Mouse (Mus musculus) megakaryocyte, adult 5-6 weeks (primary cell): Measurements from ENCODE around the gene Hnrnpu. TPM values are rescaled to one million over a fixed set of nuclear protein-coding genes. Genes with fewer than 3 reads are reported as not detected.
"Not testable (repeated sequence)": the region's sequence is repeated elsewhere in the genome, so short reads cannot be mapped to it uniquely, and the experiment has no call there.

Experiments
- ATAC-seq: 2 replicates; pipeline ENCODE4 v1.8.0; 2016; ENCODE audit warnings: mild to moderate bottlenecking, inconsistent platforms; ENCODE audit not compliant: poor library complexity, severe bottlenecking
- total RNA-seq, 2 experiments: library from RNA; stranded (forward) in 1 of 2; stranded (reverse) in 1 of 2; fragments of 153-499, 151-499 nt in 1 of 2; fragments of 221-1000, 200-1000 nt in 1 of 2; gene quantifications; 2 replicates each; pipeline versions ENCODE4 v1.2.3 to v1.2.4; 2015 to 2017

Hnrnpu gene
- total RNA-seq (2015) (418 and 446 TPM in 2 replicates), total RNA-seq (2017) (321 and 398 TPM in 2 replicates)

DNA sequence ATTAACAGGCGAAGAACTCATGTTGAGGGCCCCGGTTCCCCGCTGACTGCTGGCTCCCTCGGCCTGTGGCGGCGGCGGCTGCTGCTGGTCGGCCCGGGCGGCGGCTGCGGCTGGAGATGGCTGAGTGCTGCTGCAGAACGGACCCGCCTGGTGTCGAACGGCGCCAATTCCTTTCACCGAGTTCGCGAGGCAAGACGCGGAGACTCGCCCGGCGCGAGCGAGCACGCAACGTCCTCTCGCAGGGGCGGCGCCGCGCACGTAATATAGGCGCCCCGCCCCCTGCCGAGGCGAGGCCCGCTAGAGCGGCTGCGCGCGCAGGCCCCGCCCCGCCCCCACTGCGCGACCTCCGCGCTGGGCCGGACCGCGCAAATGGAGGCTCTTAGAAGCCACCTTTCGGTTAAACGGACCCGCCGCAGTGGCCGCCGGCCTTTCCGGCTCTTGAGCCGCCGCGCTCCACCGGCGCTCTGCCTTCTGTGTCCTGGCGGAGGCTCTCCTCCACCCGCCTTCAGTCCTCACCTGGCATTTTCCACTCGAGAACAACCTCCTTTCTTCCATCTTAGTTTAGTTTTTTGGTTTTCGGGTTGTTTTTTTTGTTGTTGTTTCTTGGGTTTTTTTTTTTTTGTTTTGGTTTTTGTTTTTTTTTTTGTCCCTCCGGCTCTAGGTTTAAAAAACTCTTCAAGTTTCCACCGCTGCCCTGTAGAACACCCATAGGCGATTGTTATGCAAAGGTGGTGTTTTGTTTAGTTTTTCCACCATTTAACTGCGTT, at the start of gene Hnrnpu:
Hnrnpu (minus strand) TSS at position 247 of the 767 bp plus-strand sequence.
- ATAC-seq, result peak; percentile 74

DNA sequence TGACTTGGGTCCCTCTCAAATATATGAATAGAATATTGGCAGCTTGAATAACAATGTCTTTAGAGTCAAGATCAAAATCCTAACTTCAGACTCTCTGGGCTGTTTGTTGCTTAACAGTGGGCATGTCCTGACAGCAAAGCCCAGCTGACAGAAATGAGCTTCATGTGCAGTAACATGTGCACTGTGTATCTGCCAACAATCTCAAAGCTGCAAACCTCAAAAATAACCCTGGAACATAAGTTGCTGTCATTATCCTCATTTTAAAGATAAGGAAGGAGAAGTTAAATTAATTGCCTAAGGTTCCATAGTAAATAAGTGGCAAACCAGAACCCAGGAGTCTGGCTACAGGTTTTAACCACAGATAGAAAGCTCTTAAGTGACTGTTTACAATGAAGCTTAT, 44.6 kb upstream of the Hnrnpu start:
- no peak for ATAC-seq

DNA sequence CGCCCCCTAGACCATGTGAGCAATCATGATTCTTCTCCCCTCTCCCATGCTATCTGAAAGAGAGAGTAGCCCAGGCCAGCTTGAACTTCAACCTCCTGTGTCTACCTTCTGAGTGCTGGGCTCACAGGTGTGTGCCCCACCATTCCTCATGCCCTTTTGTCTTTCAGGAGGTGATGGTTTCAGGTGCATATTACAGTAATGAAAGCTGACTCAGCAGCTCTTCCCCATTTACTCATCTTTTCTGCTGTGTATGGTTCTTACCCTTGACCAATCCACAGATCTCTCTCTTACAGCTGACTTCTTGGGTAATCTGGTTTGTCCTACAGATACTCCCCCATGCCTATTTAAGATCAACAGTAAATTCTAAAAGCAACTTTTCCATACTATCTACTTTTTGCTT, 41.6 kb upstream of the Hnrnpu start:
- no peak for ATAC-seq

DNA sequence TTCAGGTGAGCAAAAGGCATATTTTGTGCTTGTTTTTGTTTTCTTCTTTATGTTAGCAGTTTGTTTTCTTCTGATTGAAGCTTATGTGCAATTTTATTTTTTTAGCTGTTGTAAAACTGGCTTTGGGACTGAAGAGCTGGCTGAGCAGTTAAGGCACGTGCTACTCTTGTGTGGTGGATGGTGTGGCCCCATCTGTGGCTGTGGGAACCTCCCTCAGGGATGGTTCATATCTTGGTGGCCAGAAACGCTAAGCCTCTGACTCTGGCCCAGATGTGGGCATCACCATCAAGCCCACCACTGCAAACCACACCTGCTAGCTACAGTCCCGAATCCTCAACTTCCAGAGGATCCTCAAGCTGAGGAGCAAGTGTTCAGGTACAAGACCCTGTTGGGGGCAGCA, 40.5 kb upstream of the Hnrnpu start:
- ATAC-seq, result no peak

DNA sequence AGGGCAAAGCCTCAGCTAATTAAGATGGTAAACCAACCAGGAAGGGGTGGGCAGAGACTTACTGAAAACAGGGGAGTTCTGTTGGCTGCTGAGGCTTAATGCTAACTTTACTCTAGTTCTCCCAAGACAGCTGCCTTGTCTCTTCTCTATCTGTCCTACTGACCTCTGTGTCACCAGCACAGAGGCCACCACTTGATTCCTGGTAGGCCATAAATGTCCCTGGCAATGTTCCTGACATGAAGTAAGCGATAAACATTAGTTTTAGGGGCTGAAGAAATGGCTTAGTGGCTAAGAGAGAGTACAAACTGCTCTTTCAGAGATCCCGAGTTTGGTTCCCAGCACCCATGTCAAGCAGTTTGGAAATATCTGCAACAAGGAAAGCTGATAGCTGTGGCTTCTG, 39.3 kb upstream of the Hnrnpu start:
- ATAC-seq, result no peak

DNA sequence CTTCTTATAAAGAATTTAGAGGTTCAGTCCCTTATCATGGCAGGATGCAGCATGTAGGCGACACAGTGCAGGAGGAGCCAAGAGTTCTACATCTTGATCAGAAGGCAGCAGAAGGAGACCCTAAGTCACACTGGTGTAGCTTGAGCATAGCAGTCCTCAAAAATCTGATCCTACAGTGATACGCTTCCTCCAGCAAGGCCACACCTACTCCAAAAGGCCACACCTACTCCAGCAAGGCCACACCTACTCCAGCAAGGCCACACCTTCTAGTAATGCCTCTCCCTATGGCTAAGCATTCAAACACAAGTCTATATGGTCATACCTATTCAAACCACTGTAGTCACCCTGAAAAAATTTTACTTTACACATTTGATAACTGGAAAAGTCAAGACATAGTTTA, 38.5 kb upstream of the Hnrnpu start:
- ATAC-seq, result no peak

DNA sequence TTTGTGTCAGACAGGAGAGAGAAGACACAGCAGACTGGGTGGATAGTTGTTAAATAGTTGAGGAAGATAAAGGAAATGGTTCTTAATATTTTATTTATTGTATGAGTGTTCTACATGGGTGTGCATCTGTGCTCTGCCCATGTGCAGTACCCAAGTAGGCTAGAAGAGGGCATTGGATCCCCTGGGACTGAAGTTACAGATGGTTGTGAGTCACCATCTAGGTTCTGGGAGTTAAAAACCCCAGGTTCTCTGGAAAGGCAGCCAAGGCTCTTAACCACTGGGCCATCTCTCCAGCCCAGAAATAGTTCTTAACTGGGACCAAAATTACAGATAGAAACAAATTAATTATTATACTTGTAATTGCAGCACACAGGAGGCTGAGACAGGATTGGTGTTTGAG, 37.8 kb upstream of the Hnrnpu start:
- ATAC-seq, result no peak

DNA sequence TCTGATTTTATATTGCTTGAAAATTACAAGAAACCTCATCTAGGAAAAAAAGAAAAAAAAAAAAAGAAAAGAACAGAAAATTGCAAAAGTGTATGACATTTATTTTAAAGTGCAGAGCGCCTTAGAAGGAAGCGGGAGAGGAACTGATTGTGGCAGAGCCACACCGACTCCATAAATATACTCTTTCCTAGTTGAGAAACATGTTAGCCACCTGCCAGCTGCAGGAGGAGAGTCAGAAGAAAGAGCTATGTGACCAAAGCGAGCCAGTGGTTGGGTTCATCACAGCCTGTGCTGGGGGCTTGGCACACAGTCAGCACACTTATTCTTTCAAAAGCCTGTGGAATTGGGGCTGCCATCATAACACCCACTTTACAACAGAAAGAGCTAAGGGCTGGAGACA, 35.1 kb upstream of the Hnrnpu start:
- no peak for ATAC-seq

DNA sequence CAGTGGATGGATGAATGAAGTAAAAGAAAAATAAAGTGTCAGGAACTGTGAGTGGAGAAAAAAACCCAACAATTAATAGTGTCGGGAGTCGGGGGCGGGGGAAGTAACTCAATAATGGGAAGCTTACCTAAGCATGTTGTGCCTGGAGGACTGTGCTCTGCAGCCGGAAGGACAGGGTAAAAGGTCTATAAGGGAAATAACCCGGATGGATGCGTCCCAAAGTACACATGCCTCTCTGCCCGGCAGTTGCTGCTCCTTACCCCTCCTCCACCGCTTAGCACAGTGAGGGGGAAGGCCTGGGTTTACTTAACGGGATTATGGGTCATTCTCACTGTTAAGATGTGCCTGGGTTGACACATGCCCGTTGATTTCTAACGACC, 31.7 kb upstream of the Hnrnpu start:
- ATAC-seq, result peak; percentile 69

DNA sequence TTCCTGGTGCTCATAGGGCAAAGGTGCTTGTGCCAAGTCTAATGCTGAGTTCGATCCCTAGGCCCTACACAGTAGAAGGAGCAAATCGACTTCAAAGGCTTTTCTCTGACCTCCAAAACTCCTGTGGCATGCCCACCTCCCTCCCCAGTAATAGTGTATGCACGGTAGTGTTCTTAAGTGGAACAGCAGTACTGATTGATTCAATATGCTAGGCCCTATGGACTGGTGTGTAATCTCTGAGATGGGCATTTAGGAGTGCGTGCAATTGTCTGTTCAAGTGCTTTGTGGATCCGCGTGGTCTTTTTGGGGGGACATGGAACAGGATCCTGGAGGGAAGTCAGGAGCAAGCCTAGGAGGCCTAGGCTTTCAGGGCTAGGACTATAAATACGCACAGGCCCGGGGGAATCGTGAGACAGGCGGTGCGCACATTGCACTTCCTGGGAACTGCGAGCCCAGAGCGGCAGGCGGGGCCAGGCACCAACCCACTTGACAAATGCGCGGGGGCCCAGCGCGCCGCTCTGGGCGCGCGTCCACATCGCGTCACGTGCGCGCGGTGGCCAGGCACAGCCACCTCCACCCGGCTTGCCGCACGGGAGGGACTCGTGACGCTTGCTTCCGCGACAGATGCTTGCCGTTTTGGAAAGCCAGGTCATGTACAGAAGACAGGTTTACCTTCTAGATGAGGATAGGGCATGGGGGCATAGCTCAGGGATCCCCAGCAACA, 31.1 kb upstream of the Hnrnpu start:
- peak; percentile 94 for ATAC-seq

DNA sequence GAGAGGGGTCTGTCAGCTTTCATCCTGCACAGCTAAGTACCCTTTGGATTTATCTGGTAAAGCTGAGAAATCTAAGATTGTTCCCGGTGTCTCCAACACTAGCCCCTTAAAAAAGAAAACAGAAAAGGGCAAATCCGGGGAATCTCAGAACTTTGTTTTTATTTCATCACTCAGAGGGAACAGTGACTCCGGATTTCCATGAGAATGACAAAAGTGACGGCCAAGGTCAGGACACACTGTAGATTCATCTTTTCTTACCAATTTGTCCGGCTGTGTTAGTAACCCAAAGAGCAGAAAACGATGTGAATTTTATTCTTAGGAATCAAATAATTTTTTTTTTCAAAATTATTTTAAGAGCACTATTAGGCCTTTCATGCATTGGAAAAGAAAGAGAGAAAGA, 30.5 kb upstream of the Hnrnpu start:
- no peak for ATAC-seq

DNA sequence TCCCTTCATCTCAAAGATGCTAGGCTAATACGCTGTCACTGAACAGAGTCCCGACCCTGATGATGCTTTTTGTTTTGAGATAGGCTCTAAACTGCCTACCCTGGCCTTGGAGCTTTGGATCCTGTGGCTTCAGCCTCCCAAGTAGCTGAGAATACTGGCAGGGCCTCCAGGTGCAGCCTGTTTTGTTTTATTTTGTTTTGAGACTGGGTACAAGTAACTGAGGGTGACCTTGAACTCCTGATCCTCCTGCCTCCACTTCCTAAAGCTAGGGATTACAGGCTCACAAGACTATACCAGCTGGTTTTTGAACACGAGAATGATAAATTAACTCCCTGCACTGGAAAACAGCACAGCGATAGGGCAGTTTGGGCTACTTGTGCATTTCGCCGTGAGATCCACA, 27.6 kb upstream of the Hnrnpu start:
- no peak for ATAC-seq

DNA sequence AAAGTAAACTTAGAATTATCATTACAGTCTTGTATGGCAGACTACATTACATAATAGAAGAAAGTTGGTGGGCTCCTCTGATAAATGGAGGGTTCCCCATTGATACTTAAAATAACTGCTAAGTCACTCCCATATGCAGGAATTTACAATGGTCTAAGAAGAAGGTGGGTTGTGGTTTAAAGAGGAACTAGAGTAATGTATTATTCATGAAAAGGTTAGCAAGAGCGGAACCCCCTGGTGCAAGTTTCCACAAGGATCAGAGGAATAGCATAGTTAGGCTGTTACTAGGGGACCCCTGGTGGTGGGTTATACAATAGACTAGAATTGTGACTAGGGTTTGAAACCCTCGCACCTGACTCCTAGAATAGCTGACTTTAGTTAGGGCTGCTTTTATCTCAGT, 23.1 kb upstream of the Hnrnpu start:
- ATAC-seq, result peak; percentile 56; the same call in 1 of the 2 replicates

DNA sequence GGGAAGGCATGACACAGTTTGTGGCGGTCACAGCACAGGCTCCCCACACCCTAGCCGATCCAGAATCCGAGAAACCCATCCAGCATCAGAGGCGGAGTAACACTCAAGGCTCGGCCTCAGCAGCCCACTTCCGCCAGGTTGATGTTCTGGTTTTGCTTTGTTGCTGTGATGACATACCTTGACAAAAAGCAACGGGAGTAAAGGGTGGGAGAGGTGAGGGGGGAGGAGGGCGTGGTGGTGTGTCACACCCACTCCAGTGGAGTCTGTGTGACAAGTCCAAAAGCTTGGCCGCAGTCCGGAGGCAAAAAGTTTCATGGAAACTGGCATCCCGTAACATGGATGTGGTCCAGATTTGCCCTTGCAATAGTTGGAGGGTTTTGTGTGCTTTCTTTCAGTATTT, 22.7 kb upstream of the Hnrnpu start:
- no peak for ATAC-seq

DNA sequence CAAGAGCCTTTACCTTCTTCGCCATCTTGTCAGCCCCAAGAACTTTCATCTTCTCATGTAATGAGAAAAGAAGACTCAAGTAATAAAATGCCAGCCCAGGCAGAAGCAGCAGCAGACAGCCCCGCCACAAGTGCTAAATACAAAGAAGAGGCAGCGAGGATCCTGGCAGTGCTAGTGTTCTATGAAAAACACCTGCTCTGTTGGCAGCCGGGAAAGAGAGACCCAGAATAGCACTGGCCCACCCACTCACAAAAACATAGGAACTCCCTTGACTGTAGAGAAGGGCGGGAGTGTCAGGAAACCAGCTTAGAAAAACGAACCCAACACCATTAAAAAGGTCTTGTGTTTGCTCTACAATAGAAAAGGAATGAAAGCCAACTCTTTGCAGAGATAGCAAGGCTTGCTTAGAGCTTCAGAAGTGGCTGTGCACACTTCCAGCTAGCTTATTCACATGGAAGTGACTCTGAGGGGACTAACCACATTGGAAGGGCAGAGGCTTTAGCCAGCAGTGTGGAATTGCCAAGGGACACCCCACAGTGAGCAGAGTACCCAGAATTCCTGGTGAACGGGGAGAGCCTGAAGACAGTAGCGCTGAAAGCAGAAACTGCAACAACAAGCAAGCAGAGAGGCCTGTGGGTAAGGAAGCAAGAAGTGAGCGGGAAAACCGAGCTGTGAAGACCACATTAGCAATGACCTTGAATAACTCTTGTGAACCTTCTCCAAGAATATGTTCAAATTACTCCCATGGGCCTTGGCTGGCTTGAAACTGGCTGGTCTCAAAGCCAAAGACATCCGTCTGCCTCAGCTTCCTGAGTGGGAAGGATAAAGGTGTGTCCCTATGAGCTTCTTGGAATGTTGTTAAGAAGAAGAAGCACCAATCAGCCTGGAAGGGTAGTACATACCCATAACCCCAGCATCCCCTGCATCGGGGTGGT, 20.4 kb upstream of the Hnrnpu start:
- ATAC-seq, result no peak

DNA sequence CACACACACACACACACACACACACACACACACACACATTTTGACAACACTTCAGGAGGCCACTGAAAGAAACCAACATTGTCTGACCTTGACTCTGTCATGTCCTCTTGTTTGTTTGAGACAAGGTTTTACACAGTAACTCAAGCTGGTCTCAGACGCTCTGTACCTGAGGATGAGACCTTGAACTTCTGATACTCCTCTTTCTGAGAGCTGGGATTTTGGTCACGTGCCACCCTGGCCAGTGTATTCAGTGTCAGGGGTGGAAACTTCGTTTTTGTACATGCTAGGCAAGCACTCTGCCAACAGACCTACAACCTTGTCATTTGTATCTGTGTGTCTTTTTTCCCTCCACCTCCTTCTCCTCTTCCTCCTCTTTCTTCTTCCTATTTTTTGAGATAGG, 17.0 kb upstream of the Hnrnpu start:
- ATAC-seq, result no peak

DNA sequence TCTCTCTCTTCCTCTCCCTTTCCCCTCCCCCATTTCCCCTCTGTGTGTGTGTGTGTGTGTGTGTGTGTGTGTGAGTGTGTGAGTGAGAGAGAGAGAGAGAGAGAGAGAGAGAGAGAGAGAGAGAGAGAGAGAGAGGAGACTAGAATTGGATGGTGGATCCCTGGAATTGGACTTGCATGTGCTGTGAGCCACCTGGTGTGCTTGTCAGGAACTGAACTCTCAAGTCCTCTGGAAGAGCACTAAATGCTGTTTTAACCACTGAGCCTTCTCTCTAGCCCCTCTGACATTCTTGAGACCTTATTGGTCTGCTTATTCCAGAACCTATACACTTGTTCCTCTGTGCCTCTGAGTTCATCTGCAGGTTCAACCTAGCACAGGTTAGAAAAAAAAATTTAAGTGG, 14.0 kb upstream of the Hnrnpu start:
- ATAC-seq, result 0 out of 2 replicates have a peak, but pooled peaks have one; percentile 34

DNA sequence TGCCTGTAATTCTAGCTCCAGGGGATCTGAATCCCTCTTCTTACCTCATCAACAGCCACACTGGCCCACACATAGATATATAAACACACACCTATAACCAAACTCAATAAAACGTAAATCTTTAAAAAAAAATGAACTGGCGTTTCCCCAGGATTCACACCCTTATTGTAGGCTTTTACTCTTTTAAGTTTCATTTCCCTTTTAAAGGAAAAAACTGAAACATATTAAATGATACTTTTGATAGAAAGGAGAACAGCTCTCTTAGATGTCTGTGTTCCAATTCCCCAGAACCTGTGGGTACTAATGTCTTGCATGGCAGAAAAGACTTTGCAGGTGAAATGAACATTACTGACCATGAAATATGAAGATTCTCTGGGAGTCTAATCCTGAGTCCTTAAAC, 13.2 kb upstream of the Hnrnpu start:
- peak; percentile 74 for ATAC-seq

DNA sequence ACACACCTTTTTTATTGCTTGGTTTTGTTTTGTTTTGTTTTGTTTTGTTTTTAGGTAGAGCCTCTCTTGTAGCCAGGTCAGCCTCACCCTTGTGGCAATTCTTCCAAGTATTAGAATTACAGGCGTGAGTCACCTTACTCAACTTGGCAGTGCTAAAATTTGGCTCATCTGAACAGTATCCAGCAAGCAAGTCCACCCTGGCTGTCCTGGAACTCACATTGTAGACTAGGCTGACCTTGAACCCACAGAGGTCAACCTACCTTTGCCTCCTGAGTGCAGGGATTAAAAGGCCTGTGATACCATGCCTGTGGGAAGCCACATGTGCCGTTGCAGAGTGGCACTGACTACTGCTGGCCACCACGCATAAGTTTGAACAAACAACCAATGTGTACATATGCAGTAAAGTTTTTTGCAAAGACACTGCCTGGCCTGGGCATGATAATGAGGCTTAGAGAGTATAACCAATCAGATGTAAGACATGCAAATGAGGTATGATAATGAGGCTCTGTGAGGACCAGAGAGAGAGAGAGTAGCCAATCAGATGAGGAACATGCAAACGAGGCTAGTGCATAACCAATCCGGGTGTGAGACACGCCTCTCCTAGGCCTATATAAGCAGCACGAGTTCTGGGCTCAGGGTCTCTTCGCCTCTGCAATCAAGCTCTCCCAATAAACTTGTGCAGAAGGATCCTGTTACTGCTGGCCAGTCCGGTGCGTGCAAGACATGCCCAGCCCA, 6.6 kb upstream of the Hnrnpu start:
- ATAC-seq, result not testable (repeated sequence)

DNA sequence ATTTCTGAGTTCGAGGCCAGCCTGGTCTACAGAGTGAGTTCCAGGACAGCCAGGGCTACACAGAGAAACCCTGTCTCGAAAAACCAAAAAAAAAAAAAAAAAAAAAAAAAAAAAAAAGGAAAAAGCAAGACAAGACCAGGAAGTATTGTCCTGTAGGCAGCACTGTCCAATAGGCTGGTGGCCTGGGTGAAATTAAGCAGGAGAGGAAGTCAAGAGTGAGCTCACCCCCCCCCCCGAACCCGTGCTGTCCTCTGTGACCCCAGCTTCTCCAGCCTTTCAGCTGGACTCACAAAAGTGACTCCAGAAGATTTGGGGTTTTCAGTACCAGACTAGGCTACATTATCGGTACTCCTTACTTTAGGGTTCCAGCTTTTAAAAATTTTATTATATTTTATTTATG, 5.0 kb upstream of the Hnrnpu start:
- ATAC-seq, result peak; percentile 47; the same call in 1 of the 2 replicates

DNA sequence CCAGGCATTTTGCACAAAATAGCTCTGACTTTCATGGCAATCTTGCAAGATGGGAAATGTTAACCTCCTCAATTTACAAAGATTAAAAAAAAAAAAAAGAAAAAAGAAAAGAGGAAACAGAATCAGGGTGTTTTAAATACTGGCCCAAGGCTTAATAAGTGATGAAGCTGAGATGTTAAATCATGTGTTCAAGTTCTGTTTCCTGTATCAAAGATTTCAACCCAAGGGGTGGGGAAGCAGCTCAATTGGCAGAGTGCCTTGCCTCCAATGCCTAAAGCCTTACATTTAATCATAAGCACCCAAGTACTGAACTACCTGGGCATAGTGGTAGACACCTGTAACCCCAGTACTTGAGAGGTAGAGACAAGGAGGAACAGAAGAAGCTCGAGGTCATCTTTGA, 4.5 kb upstream of the Hnrnpu start:
- no peak for ATAC-seq
